Mouse (Mus musculus): ENCODE measurements around the gene 5730596B20Rik. TPM values are rescaled to one million over a fixed set of nuclear protein-coding genes. Genes with fewer than 3 reads are reported as not detected.

5730596B20Rik gene
- polyA plus RNA-seq, 2 experiments: 0.29 to 0.44 TPM

DNA sequence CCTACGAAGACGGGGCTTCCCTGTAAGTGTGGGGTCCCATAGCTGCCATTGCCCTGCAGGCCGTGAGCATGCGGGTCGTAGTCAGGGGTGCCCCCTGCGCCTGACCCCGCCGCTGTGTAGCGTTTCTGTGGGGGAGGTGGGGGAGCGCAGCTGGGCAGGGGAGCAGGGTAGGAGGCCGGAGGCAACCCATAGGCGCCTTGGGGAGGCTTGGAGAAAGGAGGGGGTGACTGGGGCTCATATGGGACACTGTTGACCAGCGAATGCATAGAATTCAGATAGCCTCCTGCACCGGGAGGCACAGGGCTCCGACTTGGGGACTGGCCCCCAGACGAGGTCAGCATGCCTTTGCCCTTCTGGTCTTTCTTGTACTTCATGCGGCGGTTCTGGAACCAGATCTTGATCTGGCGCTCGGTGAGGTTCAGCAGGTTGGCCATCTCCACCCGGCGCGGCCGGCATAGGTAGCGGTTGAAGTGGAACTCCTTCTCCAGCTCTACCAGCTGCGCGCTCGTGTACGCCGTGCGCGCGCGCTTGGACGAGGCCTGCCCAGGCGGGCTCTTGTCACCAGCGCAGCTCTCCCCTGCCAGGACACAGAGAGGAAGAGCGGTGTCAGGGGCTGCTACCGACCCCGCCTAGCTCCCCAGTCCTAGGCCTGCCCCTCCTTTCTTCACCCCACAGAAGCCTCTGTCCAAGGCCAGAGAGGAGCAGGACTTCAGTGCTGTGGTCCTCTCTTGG lies 7.0 kb upstream of the 5730596B20Rik start:
- no peak for ATAC-seq (ENCODE audit: low FRiP score, low read depth)
- peaks cover 20% of the 10 kb centered on the region for H3K36me3 ChIP-seq (ENCODE audit: control insufficient read depth, insufficient read depth, low read length)
- H3K9me3 ChIP-seq (ENCODE audit: control insufficient read depth, low read length): no peaks in the 10 kb centered on the region
- H3K27me3 ChIP-seq (ENCODE audit: control insufficient read depth, insufficient read depth, low read length): peaks cover 76% of the 10 kb centered on the region
- peaks cover 21% of the 10 kb centered on the region for H3K4me1 ChIP-seq (ENCODE audit: control insufficient read depth, insufficient read depth, low read length)
- H3K27ac ChIP-seq (replicated peaks; ENCODE audit: low read depth, low read length): no peak overlapping the region
- 49% methylated on average over 39 of the region's 40 CpGs for WGBS
- H3K4me2 ChIP-seq (replicated peaks; ENCODE audit: low read depth, low read length, severe bottlenecking): 0 out of 2 replicates have a peak overlapping the region, but pooled peaks have one; percentile 7
- no peak for DNase-seq (ENCODE audit: low spot score)
- H3K9ac ChIP-seq (ENCODE audit: low read depth, low read length, severe bottlenecking): no peak overlapping the region
- no peak overlapping the region; the same call in 1 of the 2 replicates for H3K4me3 ChIP-seq (replicated peaks; ENCODE audit: low read length)
- no peak for TF ChIP-seq POLR2A (IDR thresholded peaks at IDR 0.05; ENCODE audit: borderline replicate concordance, extremely low read depth, insufficient read depth, insufficient read length)

DNA sequence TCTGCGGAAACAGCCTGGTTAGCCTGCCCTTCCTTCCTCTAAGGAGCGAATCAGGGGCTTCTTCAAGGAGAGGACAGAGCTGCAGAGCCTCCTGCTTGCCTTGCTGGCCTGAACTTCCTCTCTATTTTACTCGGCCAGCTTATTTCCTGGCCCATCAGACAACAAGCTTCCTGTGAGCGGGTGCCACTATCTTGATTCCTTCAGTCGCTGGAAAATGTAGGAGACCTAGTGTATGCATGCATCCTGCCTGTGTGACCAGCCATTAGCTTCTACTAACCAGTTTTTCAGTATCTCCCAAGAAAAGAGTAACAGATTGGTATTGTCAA lies 6.4 kb upstream of the 5730596B20Rik start:
- peaks cover 25% of the 10 kb centered on the region for H3K4me1 ChIP-seq (ENCODE audit: control insufficient read depth, insufficient read depth, low read length)
- H3K4me3 ChIP-seq (replicated peaks; ENCODE audit: low read length): no peak overlapping the region; the same call in 1 of the 2 replicates
- 41% methylated on average over 5 of the region's 5 CpGs for WGBS
- H3K27me3 ChIP-seq (ENCODE audit: control insufficient read depth, insufficient read depth, low read length): peaks cover 72% of the 10 kb centered on the region
- no peak for DNase-seq (ENCODE audit: low spot score)
- ATAC-seq (ENCODE audit: low FRiP score, low read depth): no peak
- no peak for TF ChIP-seq POLR2A (IDR thresholded peaks at IDR 0.05; ENCODE audit: borderline replicate concordance, extremely low read depth, insufficient read depth, insufficient read length)
- peaks cover 20% of the 10 kb centered on the region for H3K36me3 ChIP-seq (ENCODE audit: control insufficient read depth, insufficient read depth, low read length)
- no peak overlapping the region for H3K27ac ChIP-seq (replicated peaks; ENCODE audit: low read depth, low read length)
- H3K9me3 ChIP-seq (ENCODE audit: control insufficient read depth, low read length): no peaks in the 10 kb centered on the region
- no peak overlapping the region for H3K9ac ChIP-seq (ENCODE audit: low read depth, low read length, severe bottlenecking)
- no peak overlapping the region for H3K4me2 ChIP-seq (replicated peaks; ENCODE audit: low read depth, low read length, severe bottlenecking)

DNA sequence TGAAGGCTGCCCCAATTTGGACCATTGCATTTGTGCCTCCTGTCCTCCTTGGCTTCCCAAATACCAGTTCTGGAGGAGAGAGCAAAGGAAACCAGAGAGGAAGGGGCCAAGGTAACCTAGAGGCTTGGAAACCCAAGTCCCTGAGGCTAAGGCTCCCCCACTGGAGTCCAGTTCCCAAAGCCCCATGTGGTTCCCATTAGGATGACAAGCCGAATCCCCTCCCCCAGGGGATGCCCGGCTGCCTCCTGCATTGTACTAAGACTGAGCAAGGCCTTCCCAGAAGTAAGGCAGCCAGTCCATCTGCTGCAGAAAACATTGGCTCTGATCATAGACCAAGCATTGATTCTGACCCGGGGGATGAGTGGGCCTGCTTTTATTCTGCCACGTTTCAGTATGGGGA lies 6.0 kb upstream of the 5730596B20Rik start:
- Histone ChIP-seq H3K27me3 (ENCODE audit: control insufficient read depth, insufficient read depth, low read length) (peaks cover 71% of the 10 kb centered on the region), H3K9me3 (ENCODE audit: control insufficient read depth, low read length) (no peaks in the 10 kb centered on the region), H3K4me1 (ENCODE audit: control insufficient read depth, insufficient read depth, low read length) (peaks cover 30% of the 10 kb centered on the region), H3K9ac (ENCODE audit: low read depth, low read length, severe bottlenecking) (no peak overlapping the region), H3K4me3 (replicated peaks; ENCODE audit: low read length) (no peak overlapping the region), H3K36me3 (ENCODE audit: control insufficient read depth, insufficient read depth, low read length) (peaks cover 20% of the 10 kb centered on the region), H3K4me2 (replicated peaks; ENCODE audit: low read depth, low read length, severe bottlenecking) (no peak overlapping the region), H3K27ac (replicated peaks; ENCODE audit: low read depth, low read length) (no peak overlapping the region)
- ATAC-seq (ENCODE audit: low FRiP score, low read depth) (no peak), DNase-seq (ENCODE audit: low spot score) (no peak)
- TF ChIP-seq POLR2A (IDR thresholded peaks at IDR 0.05; ENCODE audit: borderline replicate concordance, extremely low read depth, insufficient read depth, insufficient read length): no peak
- 21% methylated on average over 4 of the region's 4 CpGs for WGBS

DNA sequence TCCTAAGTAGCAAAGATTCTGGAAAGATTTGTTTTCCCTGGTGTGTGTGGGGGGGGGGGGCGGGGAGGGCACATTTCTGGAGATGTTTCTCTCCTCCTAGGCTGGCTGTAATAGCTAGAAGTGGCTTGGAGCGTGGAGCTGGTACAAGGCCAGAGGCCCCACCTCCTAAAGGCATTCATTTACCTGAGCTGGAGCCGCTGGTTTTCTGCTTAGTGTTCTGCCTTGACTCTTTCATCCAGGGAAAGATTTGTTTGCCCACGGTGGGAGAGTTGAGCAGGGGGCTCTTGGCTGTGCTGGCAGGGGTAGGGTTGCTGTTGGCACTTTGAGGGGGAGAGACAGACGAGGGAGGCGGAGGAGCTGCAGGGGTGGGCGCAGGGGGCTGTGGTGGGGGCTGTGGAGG lies 5.4 kb upstream of the 5730596B20Rik start:
- Histone ChIP-seq H3K9ac (ENCODE audit: low read depth, low read length, severe bottlenecking) (no peak overlapping the region; the same call in 1 of the 2 replicates), H3K36me3 (ENCODE audit: control insufficient read depth, insufficient read depth, low read length) (peaks cover 20% of the 10 kb centered on the region)
- DNase-seq (ENCODE audit: low spot score): no peak

DNA sequence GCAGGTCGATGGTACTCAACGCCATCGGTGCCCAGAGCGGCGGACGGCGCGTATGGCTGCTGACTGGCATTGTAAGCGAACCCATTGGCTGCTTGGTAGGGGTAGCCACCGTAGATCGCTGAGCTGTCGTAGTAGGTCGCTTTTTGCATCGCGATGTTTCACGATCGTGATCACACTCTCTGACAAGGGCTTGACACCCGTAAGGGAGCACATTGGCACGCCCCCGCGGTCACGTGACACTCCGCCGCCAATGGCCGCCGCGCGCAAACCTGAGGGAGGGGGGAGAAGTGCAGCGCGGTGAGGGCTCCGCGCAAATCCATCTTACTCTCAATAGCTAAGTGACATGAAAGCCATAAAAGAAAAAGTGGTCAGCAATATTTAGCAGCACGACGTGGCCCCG lies 4.8 kb upstream of the 5730596B20Rik start:
- peaks cover 70% of the 10 kb centered on the region for H3K27me3 ChIP-seq (ENCODE audit: control insufficient read depth, insufficient read depth, low read length)
- 4% methylated on average over 32 of the region's 35 CpGs for WGBS

More for the DNA sequence above, 5.4 kb upstream of the 5730596B20Rik start:
- no peaks in the 10 kb centered on the region for H3K9me3 ChIP-seq (ENCODE audit: control insufficient read depth, low read length)
- peak overlapping the region; percentile 37 for H3K4me3 ChIP-seq (replicated peaks; ENCODE audit: low read length)
- no peak for ATAC-seq (ENCODE audit: low FRiP score, low read depth)
- peaks cover 31% of the 10 kb centered on the region for H3K4me1 ChIP-seq (ENCODE audit: control insufficient read depth, insufficient read depth, low read length)
- no peak for TF ChIP-seq POLR2A (IDR thresholded peaks at IDR 0.05; ENCODE audit: borderline replicate concordance, extremely low read depth, insufficient read depth, insufficient read length)
- peak overlapping the region; percentile 56 for H3K4me2 ChIP-seq (replicated peaks; ENCODE audit: low read depth, low read length, severe bottlenecking)
- H3K27ac ChIP-seq (replicated peaks; ENCODE audit: low read depth, low read length): no peak overlapping the region
- WGBS: 23% methylated on average over 6 of the region's 7 CpGs
- H3K27me3 ChIP-seq (ENCODE audit: control insufficient read depth, insufficient read depth, low read length): peaks cover 71% of the 10 kb centered on the region

More for the DNA sequence above, 4.8 kb upstream of the 5730596B20Rik start:
- peaks cover 20% of the 10 kb centered on the region for H3K36me3 ChIP-seq (ENCODE audit: control insufficient read depth, insufficient read depth, low read length)
- H3K4me1 ChIP-seq (ENCODE audit: control insufficient read depth, insufficient read depth, low read length): peaks cover 37% of the 10 kb centered on the region
- no peak overlapping the region; the same call in 1 of the 2 replicates for H3K9ac ChIP-seq (ENCODE audit: low read depth, low read length, severe bottlenecking)
- no peaks in the 10 kb centered on the region for H3K9me3 ChIP-seq (ENCODE audit: control insufficient read depth, low read length)
- ATAC-seq (ENCODE audit: low FRiP score, low read depth) (peak; percentile 79), DNase-seq (ENCODE audit: low spot score) (peak; percentile 88)
- no peak overlapping the region for H3K27ac ChIP-seq (replicated peaks; ENCODE audit: low read depth, low read length)
- no peak for TF ChIP-seq POLR2A (IDR thresholded peaks at IDR 0.05; ENCODE audit: borderline replicate concordance, extremely low read depth, insufficient read depth, insufficient read length)
- H3K4me3 ChIP-seq (replicated peaks; ENCODE audit: low read length): peak overlapping the region; percentile 37
- peak overlapping the region; percentile 56 for H3K4me2 ChIP-seq (replicated peaks; ENCODE audit: low read depth, low read length, severe bottlenecking)

Measured in limb, embryonic 14.5 days (tissue).